Mouse (Mus musculus): ENCODE data around the gene Raph1. TPM values are rescaled to one million over a fixed set of nuclear protein-coding genes. Genes with fewer than 3 reads are reported as not detected.
"Not testable (repeated sequence)": the region's sequence is repeated elsewhere in the genome, so short reads cannot be mapped to it uniquely, and the experiment has no call there.

The Raph1 gene
- polyA plus RNA-seq, 1 experiment from 2014 or later = 20.6 TPM

GRCm38 (mm10) chr1:60482881-60483280, 84.0 kb downstream of the Raph1 start:
- H3K36me3 ChIP-seq = peaks cover 34% of the 10 kb centered on the region
- no peaks in the 10 kb centered on the region for H3K4me1 ChIP-seq
- no peak overlapping the region for H3K4me3 ChIP-seq
- H3K4me2 ChIP-seq (replicated peaks) = no peak overlapping the region
- H3K27me3 ChIP-seq = no peaks in the 10 kb centered on the region
- WGBS = 95% methylated on average over 1 of the region's 1 CpGs
- ATAC-seq (ENCODE audit: low FRiP score, low read depth) = no peak
- no peak overlapping the region for H3K9ac ChIP-seq
- H3K9me3 ChIP-seq = no peaks in the 10 kb centered on the region
- no peak overlapping the region for H3K27ac ChIP-seq

GRCm38 (mm10) chr1:60481561-60481960, 85.3 kb downstream of the Raph1 start:
- no peaks in the 10 kb centered on the region for H3K9me3 ChIP-seq
- no peak overlapping the region for H3K27ac ChIP-seq
- H3K27me3 ChIP-seq = no peaks in the 10 kb centered on the region
- H3K9ac ChIP-seq = no peak overlapping the region
- peaks cover 37% of the 10 kb centered on the region for H3K36me3 ChIP-seq
- no peak overlapping the region for H3K4me2 ChIP-seq (replicated peaks)
- ATAC-seq (ENCODE audit: low FRiP score, low read depth) = no peak
- WGBS = 55% methylated on average over 1 of the region's 1 CpGs
- no peak overlapping the region for H3K4me3 ChIP-seq
- H3K4me1 ChIP-seq = no peaks in the 10 kb centered on the region

GRCm38 (mm10) chr1:60470541-60470940, 96.4 kb downstream of the Raph1 start:
- no peaks in the 10 kb centered on the region for H3K27me3 ChIP-seq
- H3K9me3 ChIP-seq = no peaks in the 10 kb centered on the region
- no peak overlapping the region for H3K4me3 ChIP-seq
- ATAC-seq (ENCODE audit: low FRiP score, low read depth) = no peak
- no peak overlapping the region for H3K4me2 ChIP-seq (replicated peaks)
- 91% methylated on average over 7 of the region's 7 CpGs for WGBS
- H3K4me1 ChIP-seq = 0 out of 2 replicates have a peak, but pooled peaks cover 3% of the 10 kb centered on the region
- peaks cover 33% of the 10 kb centered on the region for H3K36me3 ChIP-seq
- H3K9ac ChIP-seq = no peak overlapping the region
- H3K27ac ChIP-seq = no peak overlapping the region

- no peak overlapping the region for H3K27ac ChIP-seq
- 0 out of 2 replicates have a peak, but pooled peaks cover 3% of the 10 kb centered on the region for H3K4me1 ChIP-seq
- H3K27me3 ChIP-seq = no peaks in the 10 kb centered on the region
- no peak overlapping the region for H3K4me2 ChIP-seq (replicated peaks)
- ATAC-seq (ENCODE audit: low FRiP score, low read depth) = no peak
- no peaks in the 10 kb centered on the region for H3K9me3 ChIP-seq
- H3K4me3 ChIP-seq = no peak overlapping the region
- H3K9ac ChIP-seq = no peak overlapping the region
- 39% methylated on average over 2 of the region's 2 CpGs for WGBS
- H3K36me3 ChIP-seq = peaks cover 37% of the 10 kb centered on the region
Measured at GRCm38 (mm10) chr1:60469491-60469890, 97.4 kb downstream of the Raph1 start.

- WGBS = 84% methylated on average over 1 of the region's 1 CpGs
- no peak overlapping the region for H3K4me3 ChIP-seq
- H3K27ac ChIP-seq = no peak overlapping the region
- H3K9me3 ChIP-seq = no peaks in the 10 kb centered on the region
- H3K27me3 ChIP-seq = no peaks in the 10 kb centered on the region
- peaks cover 22% of the 10 kb centered on the region for H3K36me3 ChIP-seq
- no peak overlapping the region for H3K9ac ChIP-seq
- no peak overlapping the region for H3K4me2 ChIP-seq (replicated peaks)
- ATAC-seq (ENCODE audit: low FRiP score, low read depth) = no peak
- no peaks in the 10 kb centered on the region for H3K4me1 ChIP-seq
Measured at GRCm38 (mm10) chr1:60460623-60461022, 106.3 kb downstream of the Raph1 start.

GRCm38 (mm10) chr1:60449896-60450295, 117.0 kb downstream of the Raph1 start:
- no peak overlapping the region for H3K27ac ChIP-seq
- H3K4me1 ChIP-seq = no peaks in the 10 kb centered on the region
- no peaks in the 10 kb centered on the region for H3K27me3 ChIP-seq
- no peak overlapping the region for H3K9ac ChIP-seq
- no peak overlapping the region for H3K4me2 ChIP-seq (replicated peaks)
- H3K9me3 ChIP-seq = no peaks in the 10 kb centered on the region
- no peak for ATAC-seq (ENCODE audit: low FRiP score, low read depth)
- no peak overlapping the region for H3K4me3 ChIP-seq
- WGBS = 38% methylated on average over 1 of the region's 1 CpGs
- H3K36me3 ChIP-seq = peaks cover 44% of the 10 kb centered on the region

GRCm38 (mm10) chr1:60447067-60447466, 119.8 kb downstream of the Raph1 start:
- no peak overlapping the region for H3K27ac ChIP-seq
- H3K4me3 ChIP-seq = no peak overlapping the region
- H3K4me1 ChIP-seq = no peaks in the 10 kb centered on the region
- no peak overlapping the region for H3K4me2 ChIP-seq (replicated peaks)
- H3K9me3 ChIP-seq = no peaks in the 10 kb centered on the region
- ATAC-seq (ENCODE audit: low FRiP score, low read depth) = no peak
- peaks cover 39% of the 10 kb centered on the region for H3K36me3 ChIP-seq
- H3K9ac ChIP-seq = no peak overlapping the region
- WGBS = 86% methylated on average over 12 of the region's 12 CpGs
- H3K27me3 ChIP-seq = no peaks in the 10 kb centered on the region

GRCm38 (mm10) chr1:60441438-60441837, 125.5 kb downstream of the Raph1 start:
- peaks cover 31% of the 10 kb centered on the region for H3K36me3 ChIP-seq
- H3K4me3 ChIP-seq; H3K9me3 ChIP-seq; H3K4me1 ChIP-seq; ATAC-seq (ENCODE audit: low FRiP score, low read depth); H3K4me2 ChIP-seq (replicated peaks); H3K9ac ChIP-seq; H3K27me3 ChIP-seq; H3K27ac ChIP-seq: not testable (repeated sequence)
- 73% methylated on average over 5 of the region's 5 CpGs for WGBS

- 0 out of 2 replicates have a peak, but pooled peaks cover 4% of the 10 kb centered on the region for H3K4me1 ChIP-seq
- H3K36me3 ChIP-seq = peaks cover 21% of the 10 kb centered on the region
- no peak for ATAC-seq (ENCODE audit: low FRiP score, low read depth)
- WGBS = 17% methylated on average over 1 of the region's 1 CpGs
- no peaks in the 10 kb centered on the region for H3K27me3 ChIP-seq
- no peaks in the 10 kb centered on the region for H3K9me3 ChIP-seq
- H3K4me2 ChIP-seq (replicated peaks) = no peak overlapping the region
- H3K27ac ChIP-seq = no peak overlapping the region
- H3K4me3 ChIP-seq = no peak overlapping the region
- no peak overlapping the region for H3K9ac ChIP-seq
Measured at GRCm38 (mm10) chr1:60432497-60432896, 134.4 kb downstream of the Raph1 start.

Small RNAs within 50 kb of the gene (microRNA-seq; reads per million reads assigned to microRNA genes)
- gene Gm23762 = not detected

Other genes with a start within 250 kb of the Raph1 start
- 19.7 and 21.0 TPM in 2 replicates for gene Cyp20a1, start 223.8 kb downstream of the Raph1 start, polyA plus RNA-seq (2015; fragmentation: Nextera tagmentation; extraction: Ambion mirVana)
- 21.5 and 24.7 TPM in 2 replicates for gene Abi2, start 157.5 kb downstream of the Raph1 start, polyA plus RNA-seq (2015; fragmentation: Nextera tagmentation; extraction: Ambion mirVana)
- gene Cd28, start 149.7 kb upstream of the Raph1 start, polyA plus RNA-seq (2015; fragmentation: Nextera tagmentation; extraction: Ambion mirVana) = 0.23 and 0.29 TPM in 2 replicates